1 mouse cellular context compared by ENCODE assay signal in the genomic region with DNA sequence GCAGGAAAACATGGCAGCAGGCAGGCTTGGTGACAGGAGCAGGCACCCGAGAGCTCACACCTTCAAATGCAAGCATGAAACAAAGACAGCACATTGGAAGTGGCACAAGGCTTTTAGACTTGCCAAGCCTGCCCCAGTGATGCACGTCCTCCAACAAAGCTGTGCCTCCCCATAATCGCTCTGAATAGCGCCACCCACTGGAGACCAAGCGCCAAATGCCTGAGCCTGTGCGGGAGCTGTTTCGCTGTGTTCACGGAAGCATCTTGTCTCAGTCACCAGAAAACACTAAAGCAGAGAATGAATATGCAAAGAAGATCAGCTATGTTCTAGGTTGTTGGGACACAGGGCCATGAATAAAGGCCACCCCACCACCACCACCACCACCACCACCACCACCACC.
TF ChIP-seq lines count a peak whose summit lies in the region.

No protein-coding gene starts in this region.

TF ChIP-seq in ES-E14, 5 proteins besides CTCF, POLR2A, EP300 and RAD21:
- no peak for TF ChIP-seq MAFK (IDR thresholded peaks at IDR 0.05; ENCODE audit: insufficient read depth, low read depth, low read length)
- TF ChIP-seq CHD2 (IDR thresholded peaks at IDR 0.05; ENCODE audit: low read depth, low read length): no peak
- TF ChIP-seq ZNF384 (IDR thresholded peaks at IDR 0.05; ENCODE audit: low read depth, low read length): no peak
- 0 out of 2 replicates have a peak, but pooled peaks have one; percentile 0 for TF ChIP-seq ZC3H11A (IDR thresholded peaks at IDR 0.05; ENCODE audit: borderline replicate concordance, low read depth, low read length)
